Mouse (Mus musculus) forebrain, embryonic 13.5 days (tissue): ENCODE data around the gene Kctd3. TPM values are rescaled to one million over a fixed set of nuclear protein-coding genes. Genes with fewer than 3 reads are reported as not detected.

ENCODE experiments used
- ATAC-seq: fragments of 200-750 bp; cut with Nextera tagmentation; 2 replicates; pipeline ENCODE4 v1.8.0; 2017
- H3K27ac ChIP-seq: fragments of 300-500 bp; sonication (generic); 2 replicates; pipeline ENCODE4 v1.5.1; 2015; ENCODE audit warnings: inconsistent platforms, mild to moderate bottlenecking, moderate library complexity
- H3K27me3 ChIP-seq: fragments of 300-500 bp; sonication (generic); 2 replicates; pipeline ENCODE4 v1.6.1; 2015; ENCODE audit warnings: mild to moderate bottlenecking, inconsistent platforms
- H3K36me3 ChIP-seq: fragments of 300-500 bp; sonication (generic); 2 replicates; pipeline ENCODE4 v1.6.1; 2015; ENCODE audit warnings: mild to moderate bottlenecking, inconsistent platforms; ENCODE audit not compliant: poor library complexity, severe bottlenecking
- H3K4me1 ChIP-seq: fragments of 300-500 bp; sonication (generic); 2 replicates; pipeline ENCODE4 v1.6.1; 2015; ENCODE audit warnings: inconsistent platforms
- H3K4me2 ChIP-seq: fragments of 300-500 bp; sonication (generic); 2 replicates; pipeline ENCODE4 v1.6.1; 2015; ENCODE audit warnings: inconsistent platforms, mild to moderate bottlenecking, moderate library complexity
- H3K4me3 ChIP-seq: fragments of 300-500 bp; sonication (generic); 2 replicates; pipeline ENCODE4 v1.5.1; 2015; ENCODE audit warnings: mild to moderate bottlenecking, inconsistent platforms
- H3K9ac ChIP-seq: fragments of 300-500 bp; sonication (generic); 2 replicates; pipeline ENCODE4 v1.6.1; 2015; ENCODE audit warnings: mild to moderate bottlenecking, inconsistent platforms
- H3K9me3 ChIP-seq: fragments of 300-500 bp; sonication (generic); replicated peaks from 2 replicates; pipeline ENCODE4 v1.6.1; 2016; ENCODE audit warnings: inconsistent platforms
- WGBS: fragments of 180-500 bp; shearing (Covaris S2); methylation state at CpG from one replicate; pipeline ENCODE4 v1.1.7; 2015; 5-methylcytosine and 5-hydroxymethylcytosine counted together
- polyA plus RNA-seq: library from polyadenylated mRNA; unstranded; fragments of >200 nt; fragmentation: Nextera tagmentation; extraction: Ambion mirVana; gene quantifications from 2 replicates; pipeline ENCODE4 v1.2.1, GENCODE M21; 2015

Kctd3 gene
- polyA plus RNA-seq, 1 experiment from 2014 or later, result 31.8 TPM

GRCm38 (mm10) chr1:189006826-189007225, 815 bp downstream of the Kctd3 start:
- Histone ChIP-seq H3K4me1 (peaks cover 28% of the 10 kb centered on the region), H3K27ac (no peak overlapping the region), H3K4me2 (peak overlapping the region; percentile 99), H3K9ac (peak overlapping the region; percentile 96), H3K36me3 (0 out of 2 replicates have a peak, but pooled peaks cover 13% of the 10 kb centered on the region), H3K27me3 (no peaks in the 10 kb centered on the region), H3K9me3 (no peaks in the 10 kb centered on the region), H3K4me3 (peak overlapping the region; percentile 98)
- 7% methylated on average over 7 of the region's 7 CpGs for WGBS
- ATAC-seq, result no peak

- Histone ChIP-seq H3K27ac (no peak overlapping the region), H3K36me3 (0 out of 2 replicates have a peak, but pooled peaks cover 13% of the 10 kb centered on the region), H3K4me2 (peak overlapping the region; percentile 99), H3K4me1 (peaks cover 28% of the 10 kb centered on the region), H3K9ac (peak overlapping the region; percentile 26; the same call in 1 of the 2 replicates), H3K9me3 (no peaks in the 10 kb centered on the region), H3K4me3 (peak overlapping the region; percentile 98; the same call in 1 of the 2 replicates), H3K27me3 (no peaks in the 10 kb centered on the region)
- no peak for ATAC-seq
- 66% methylated on average over 5 of the region's 5 CpGs for WGBS
Measured at GRCm38 (mm10) chr1:189006267-189006666, 1.4 kb downstream of the Kctd3 start.

- Histone ChIP-seq H3K4me2 (no peak overlapping the region), H3K36me3 (peaks cover 20% of the 10 kb centered on the region), H3K4me1 (peaks cover 28% of the 10 kb centered on the region), H3K9ac (no peak overlapping the region), H3K27me3 (no peaks in the 10 kb centered on the region), H3K4me3 (no peak overlapping the region), H3K27ac (no peak overlapping the region), H3K9me3 (no peaks in the 10 kb centered on the region)
- no peak for ATAC-seq
- 98% methylated on average over 1 of the region's 1 CpGs for WGBS
Measured at GRCm38 (mm10) chr1:189004774-189005173, 2.9 kb downstream of the Kctd3 start.

DNA sequence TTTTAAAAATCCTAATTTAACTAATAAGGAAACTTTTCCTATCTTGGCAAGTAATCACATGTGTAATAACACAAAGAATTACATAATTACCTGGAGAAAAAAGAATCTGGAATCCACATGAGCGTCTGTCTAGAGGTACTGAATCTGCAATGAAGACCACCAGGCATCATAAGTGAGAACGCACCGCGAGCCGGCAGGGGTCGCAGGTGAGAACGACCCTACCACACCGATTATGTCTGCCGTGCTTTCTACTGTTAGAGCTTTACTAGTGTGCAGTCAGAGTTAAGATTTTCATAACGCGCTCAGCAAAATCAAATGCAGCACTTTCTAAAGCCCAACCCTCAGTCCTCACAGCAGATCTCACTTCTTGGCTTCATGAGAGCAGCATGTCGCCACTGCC, 5.8 kb downstream of the Kctd3 start:
- H3K36me3 ChIP-seq, result peaks cover 43% of the 10 kb centered on the region
- H3K27ac ChIP-seq, result no peak overlapping the region
- no peaks in the 10 kb centered on the region for H3K27me3 ChIP-seq
- 91% methylated on average over 12 of the region's 12 CpGs for WGBS
- no peak for ATAC-seq
- H3K9ac ChIP-seq, result no peak overlapping the region
- H3K9me3 ChIP-seq, result no peaks in the 10 kb centered on the region
- no peak overlapping the region for H3K4me2 ChIP-seq
- no peak overlapping the region for H3K4me3 ChIP-seq
- H3K4me1 ChIP-seq, result peaks cover 25% of the 10 kb centered on the region

GRCm38 (mm10) chr1:188999981-189000380, 7.7 kb downstream of the Kctd3 start:
- peaks cover 58% of the 10 kb centered on the region for H3K36me3 ChIP-seq
- H3K4me2 ChIP-seq, result no peak overlapping the region
- H3K9ac ChIP-seq, result no peak overlapping the region
- H3K4me1 ChIP-seq, result peaks cover 7% of the 10 kb centered on the region
- no peak for ATAC-seq
- no peaks in the 10 kb centered on the region for H3K9me3 ChIP-seq
- H3K27me3 ChIP-seq, result no peaks in the 10 kb centered on the region
- H3K27ac ChIP-seq, result no peak overlapping the region
- H3K4me3 ChIP-seq, result no peak overlapping the region
- WGBS, result 88% methylated on average over 10 of the region's 10 CpGs

- WGBS, result 93% methylated on average over 3 of the region's 3 CpGs
- H3K4me2 ChIP-seq, result no peak overlapping the region
- no peaks in the 10 kb centered on the region for H3K27me3 ChIP-seq
- H3K36me3 ChIP-seq, result peaks cover 62% of the 10 kb centered on the region
- H3K4me3 ChIP-seq, result no peak overlapping the region
- no peak overlapping the region for H3K27ac ChIP-seq
- no peak overlapping the region for H3K9ac ChIP-seq
- no peaks in the 10 kb centered on the region for H3K9me3 ChIP-seq
- no peak for ATAC-seq
- H3K4me1 ChIP-seq, result no peaks in the 10 kb centered on the region
Measured at GRCm38 (mm10) chr1:188997921-188998320, 9.7 kb downstream of the Kctd3 start.

- H3K4me1 ChIP-seq, result no peaks in the 10 kb centered on the region
- no peak overlapping the region for H3K27ac ChIP-seq
- no peaks in the 10 kb centered on the region for H3K9me3 ChIP-seq
- H3K9ac ChIP-seq, result no peak overlapping the region
- no peaks in the 10 kb centered on the region for H3K27me3 ChIP-seq
- WGBS, result 44% methylated on average over 4 of the region's 4 CpGs
- 0 out of 2 replicates have a peak, but pooled peaks have one; percentile 38 for ATAC-seq
- no peak overlapping the region for H3K4me2 ChIP-seq
- peaks cover 72% of the 10 kb centered on the region for H3K36me3 ChIP-seq
- H3K4me3 ChIP-seq, result no peak overlapping the region
Measured at GRCm38 (mm10) chr1:188993218-188993617, 14.4 kb downstream of the Kctd3 start.

DNA sequence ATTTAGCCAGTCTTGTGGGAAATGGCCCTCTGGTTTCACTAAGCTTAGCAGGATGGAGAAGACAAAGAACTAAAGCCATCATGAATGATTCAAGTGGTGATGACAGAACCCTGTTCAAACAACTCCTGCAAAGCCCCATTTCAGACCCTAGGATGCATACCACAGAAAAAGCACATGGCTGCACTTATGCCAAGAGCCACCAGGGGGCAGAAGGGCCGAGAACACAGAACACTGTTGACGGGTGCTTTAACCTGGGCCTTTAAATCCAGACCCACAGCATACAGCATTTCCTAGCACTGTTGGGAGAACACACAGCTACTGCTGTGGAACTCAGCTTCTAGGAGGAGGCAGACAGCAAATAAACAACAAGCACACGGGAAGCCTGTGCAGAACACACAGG, 27.6 kb downstream of the Kctd3 start:
- WGBS, result 28% methylated on average over 3 of the region's 3 CpGs
- Histone ChIP-seq H3K4me3 (no peak overlapping the region), H3K27ac (no peak overlapping the region), H3K9ac (no peak overlapping the region), H3K4me2 (no peak overlapping the region), H3K36me3 (peaks cover 84% of the 10 kb centered on the region), H3K27me3 (no peaks in the 10 kb centered on the region), H3K9me3 (no peaks in the 10 kb centered on the region), H3K4me1 (no peaks in the 10 kb centered on the region)
- ATAC-seq, result peak; percentile 53; the same call in 1 of the 2 replicates

DNA sequence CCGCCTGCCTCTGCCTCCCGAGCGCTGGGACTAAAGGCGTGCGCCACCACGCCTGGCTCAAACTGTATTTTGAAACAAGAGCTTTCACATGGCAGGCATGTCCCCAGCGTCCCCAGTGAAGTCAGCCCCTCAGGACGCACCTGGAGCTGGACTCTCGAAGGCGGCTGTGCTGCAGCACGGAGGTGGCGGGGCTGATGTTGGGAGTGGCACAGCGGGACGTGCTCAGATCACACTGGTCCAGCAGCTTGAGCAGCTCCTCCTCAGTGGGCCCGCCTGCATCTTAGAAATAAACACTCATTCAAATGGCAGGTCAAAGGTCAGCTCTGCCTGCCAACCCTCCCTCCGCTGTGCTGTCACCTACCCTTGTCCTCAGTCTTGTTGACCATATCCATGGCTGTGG, 33.7 kb downstream of the Kctd3 start:
- WGBS, result 93% methylated on average over 16 of the region's 16 CpGs
- ATAC-seq, result no peak
- no peak overlapping the region for H3K9ac ChIP-seq
- no peaks in the 10 kb centered on the region for H3K9me3 ChIP-seq
- no peak overlapping the region for H3K4me3 ChIP-seq
- no peaks in the 10 kb centered on the region for H3K4me1 ChIP-seq
- H3K4me2 ChIP-seq, result no peak overlapping the region
- peaks cover 86% of the 10 kb centered on the region for H3K36me3 ChIP-seq
- H3K27ac ChIP-seq, result no peak overlapping the region
- H3K27me3 ChIP-seq, result no peaks in the 10 kb centered on the region

DNA sequence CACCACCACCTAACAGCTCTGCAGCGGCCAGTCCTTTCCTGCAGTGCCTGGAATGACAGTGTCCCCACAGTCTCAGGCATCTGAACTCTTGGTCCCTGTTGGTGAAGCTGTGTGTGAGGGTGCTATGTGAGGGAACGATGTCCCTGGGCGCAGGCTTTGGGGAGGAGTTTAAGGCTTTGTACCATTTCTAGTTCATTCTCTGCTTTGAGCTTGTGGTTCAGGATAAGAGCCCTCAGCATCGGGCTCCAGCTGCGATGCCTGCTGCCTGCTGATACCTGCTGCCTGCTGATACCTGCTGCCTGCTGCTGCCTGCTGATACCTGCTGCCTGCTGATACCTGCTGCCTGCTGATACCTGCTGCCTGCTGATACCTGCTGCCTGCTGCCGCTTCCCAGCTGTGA, 34.6 kb downstream of the Kctd3 start:
- Histone ChIP-seq H3K27me3 (no peaks in the 10 kb centered on the region), H3K27ac (no peak overlapping the region), H3K4me2 (no peak overlapping the region), H3K9me3 (no peaks in the 10 kb centered on the region), H3K4me3 (no peak overlapping the region), H3K4me1 (no peaks in the 10 kb centered on the region), H3K36me3 (peaks cover 86% of the 10 kb centered on the region), H3K9ac (no peak overlapping the region)
- WGBS, result 97% methylated on average over 6 of the region's 6 CpGs
- no peak for ATAC-seq

- Histone ChIP-seq H3K27me3 (no peaks in the 10 kb centered on the region), H3K9ac (no peak overlapping the region), H3K4me1 (peaks cover 4% of the 10 kb centered on the region), H3K9me3 (no peaks in the 10 kb centered on the region), H3K4me2 (no peak overlapping the region), H3K4me3 (no peak overlapping the region), H3K27ac (no peak overlapping the region), H3K36me3 (no peaks in the 10 kb centered on the region)
- no peak for ATAC-seq
- 89% methylated on average over 4 of the region's 4 CpGs for WGBS
Measured at GRCm38 (mm10) chr1:188952501-188952900, 55.1 kb downstream of the Kctd3 start.

DNA sequence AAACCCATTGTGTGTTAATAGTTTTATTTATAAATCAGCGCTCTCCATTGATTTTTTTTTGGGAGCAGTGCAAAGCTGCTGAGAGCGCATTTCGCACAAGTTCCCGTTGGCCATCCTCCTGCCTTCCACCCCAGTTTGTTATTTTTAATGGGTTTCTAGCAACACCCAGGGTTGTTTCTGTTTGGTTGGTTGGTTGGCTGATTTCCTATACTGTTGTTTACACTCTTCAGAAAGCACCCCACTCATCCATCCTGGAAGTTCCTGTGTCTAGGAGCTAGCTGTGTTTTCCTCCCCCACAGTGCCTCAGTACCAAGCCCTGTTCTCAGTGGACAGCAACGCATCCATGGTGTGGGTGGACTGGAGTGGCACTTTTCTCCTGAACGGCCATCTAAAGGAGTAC, 56.5 kb downstream of the Kctd3 start:
- ATAC-seq, result no peak
- H3K27ac ChIP-seq, result no peak overlapping the region
- H3K36me3 ChIP-seq, result no peaks in the 10 kb centered on the region
- no peaks in the 10 kb centered on the region for H3K27me3 ChIP-seq
- no peak overlapping the region for H3K4me3 ChIP-seq
- no peaks in the 10 kb centered on the region for H3K9me3 ChIP-seq
- no peak overlapping the region for H3K4me2 ChIP-seq
- 95% methylated on average over 6 of the region's 6 CpGs for WGBS
- H3K4me1 ChIP-seq, result peaks cover 4% of the 10 kb centered on the region
- H3K9ac ChIP-seq, result no peak overlapping the region

- WGBS, result 55% methylated on average over 9 of the region's 9 CpGs
- H3K9me3 ChIP-seq, result no peaks in the 10 kb centered on the region
- H3K27me3 ChIP-seq, result no peaks in the 10 kb centered on the region
- H3K36me3 ChIP-seq, result no peaks in the 10 kb centered on the region
- no peak overlapping the region for H3K4me2 ChIP-seq
- H3K9ac ChIP-seq, result no peak overlapping the region
- 0 out of 2 replicates have a peak, but pooled peaks have one; percentile 38 for ATAC-seq
- H3K4me3 ChIP-seq, result no peak overlapping the region
- no peak overlapping the region for H3K27ac ChIP-seq
- H3K4me1 ChIP-seq, result peaks cover 4% of the 10 kb centered on the region
Measured at GRCm38 (mm10) chr1:188948276-188948675, 59.4 kb downstream of the Kctd3 start.
